Mouse (Mus musculus) ES-Bruce4 (cell line): ENCODE results near the gene Pih1d1.
"Not testable (repeated sequence)": the region's sequence is repeated elsewhere in the genome, so short reads cannot be mapped to it uniquely, and the experiment has no call there.

Source experiments
- CTCF ChIP-seq: IDR thresholded peaks from one replicate; pipeline ENCODE4 v1.8.1; 2011; ENCODE audit warnings: low read depth, low read length
- EP300 ChIP-seq: IDR thresholded peaks from 2 replicates; pipeline ENCODE4 v1.6.1; 2011; ENCODE audit warnings: low read depth, low read length; ENCODE audit not compliant: insufficient read depth
- POLR2A ChIP-seq: IDR thresholded peaks from one replicate; pipeline ENCODE4 v1.8.1; 2011; ENCODE audit warnings: low read length; ENCODE audit not compliant: insufficient read depth

DNA sequence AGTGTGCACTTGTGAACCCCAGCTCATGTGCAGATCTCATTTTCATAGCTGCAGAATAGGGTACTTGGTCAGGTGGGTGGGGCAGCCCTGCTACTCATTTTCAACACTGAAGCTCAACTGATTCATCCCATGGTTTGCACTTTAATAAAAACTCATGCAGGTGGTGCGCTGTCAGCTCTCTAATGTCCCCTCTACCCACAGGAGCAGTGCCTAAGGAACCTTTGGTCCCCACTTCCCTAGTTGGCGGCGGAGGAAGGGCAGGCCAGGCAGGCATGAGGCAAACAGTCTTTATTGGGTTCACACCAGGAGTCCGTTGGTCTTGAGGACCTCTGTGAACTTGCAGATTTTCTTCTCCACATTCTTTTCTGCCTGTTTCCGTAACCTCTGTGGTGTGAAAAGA, 28.5 kb upstream of the Pih1d1 start:
- TF ChIP-seq CTCF, POLR2A, EP300: not testable (repeated sequence)
